Mouse (Mus musculus): ENCODE measurements around the gene Ccnt2. TPM values are rescaled to one million over a fixed set of nuclear protein-coding genes. Genes with fewer than 3 reads are reported as not detected.

Gene Ccnt2
- polyA plus RNA-seq, 1 experiment, result 55.2 TPM

Other genes with a start within 250 kb of the Ccnt2 start
- gene Tmem163, start 94.6 kb upstream of the Ccnt2 start, polyA plus RNA-seq (2012; rRNA removed), result 48.3 and 49.9 TPM in 2 replicates
- not detected in 2 replicates for gene Acmsd, start 44.8 kb upstream of the Ccnt2 start, polyA plus RNA-seq (2012; rRNA removed)
- gene Map3k19, start 80.9 kb downstream of the Ccnt2 start, polyA plus RNA-seq (2012; rRNA removed), result 2.2 and 3.0 TPM in 2 replicates
- gene Rab3gap1, start 94.6 kb downstream of the Ccnt2 start, polyA plus RNA-seq (2012; rRNA removed), result 43.3 and 46.5 TPM in 2 replicates